Mouse (Mus musculus): ENCODE data around the gene Rmdn3. TPM values are rescaled to one million over a fixed set of nuclear protein-coding genes. Genes with fewer than 3 reads are reported as not detected.

Gene Rmdn3
- polyA plus RNA-seq, 1 experiment from 2014 or later, result 49.0 TPM

DNA sequence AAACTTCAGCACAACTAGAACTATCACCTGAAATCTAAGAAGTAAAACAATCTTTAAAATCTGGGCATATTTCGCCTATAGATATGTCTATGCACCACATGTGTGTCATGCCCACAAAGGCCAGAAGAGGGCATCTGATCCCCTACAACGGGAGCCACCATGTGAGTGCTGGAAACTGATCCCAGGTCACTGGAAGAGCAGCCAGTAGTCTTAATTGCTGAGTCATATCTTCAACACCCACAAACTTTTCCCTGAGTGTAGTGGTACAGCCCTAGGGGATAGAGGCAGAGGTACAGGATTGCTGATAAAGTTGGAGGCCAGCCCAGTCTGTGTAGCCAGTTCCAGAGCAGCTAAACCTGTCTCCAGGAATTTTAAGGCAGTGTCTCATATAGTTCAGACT lies 11.6 kb downstream of the Rmdn3 start:
- Histone ChIP-seq H3K36me3 (peaks cover 96% of the 10 kb centered on the region), H3K4me1 (no peaks in the 10 kb centered on the region), H3K4me3 (replicated peaks) (no peak overlapping the region), H3K27me3 (replicated peaks) (no peaks in the 10 kb centered on the region), H3K4me2 (no peak overlapping the region), H3K27ac (replicated peaks) (no peak overlapping the region), H3K9ac (replicated peaks) (no peak overlapping the region), H3K9me3 (replicated peaks) (no peaks in the 10 kb centered on the region)
- no peak for ATAC-seq (ENCODE audit: low FRiP score)
- 86% methylated on average over 2 of the region's 2 CpGs for WGBS

DNA sequence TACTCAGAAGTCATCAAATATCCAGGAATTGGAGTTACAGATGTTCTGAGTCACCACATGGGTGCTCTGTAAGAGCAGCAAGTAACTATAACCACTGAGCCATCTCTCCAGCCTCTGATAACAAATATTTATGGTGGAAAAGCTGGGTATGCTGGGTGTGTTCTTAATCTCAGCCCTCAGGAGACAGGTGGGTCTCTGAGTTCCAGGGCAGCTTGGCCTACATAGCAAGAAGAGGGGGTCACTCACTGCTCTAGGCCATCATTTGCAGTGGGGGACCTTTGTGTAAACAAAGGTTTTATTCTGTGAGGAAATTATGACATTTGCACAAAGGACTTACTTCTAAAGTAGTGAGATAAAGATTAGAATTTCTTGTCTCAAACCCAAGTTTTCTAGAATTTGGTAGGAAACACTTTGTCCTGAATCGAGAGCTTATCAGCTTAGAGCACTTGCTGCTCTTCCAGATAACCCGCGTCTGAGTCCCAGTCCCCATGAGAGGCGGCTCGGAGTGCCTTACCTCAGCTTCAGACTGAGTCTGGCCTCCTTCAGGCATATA lies 20.4 kb downstream of the Rmdn3 start:
- 87% methylated on average over 5 of the region's 5 CpGs for WGBS
- peaks cover 64% of the 10 kb centered on the region for H3K36me3 ChIP-seq

GRCm38 (mm10) chr2:119113121-119113925 lies 43.5 kb downstream of the Rmdn3 start:
- Histone ChIP-seq H3K27me3 (replicated peaks) (no peaks in the 10 kb centered on the region), H3K27ac (replicated peaks) (no peak overlapping the region), H3K4me2 (peak overlapping the region; percentile 99), H3K4me3 (replicated peaks) (peak overlapping the region; percentile 74), H3K36me3 (no peaks in the 10 kb centered on the region), H3K4me1 (peaks cover 11% of the 10 kb centered on the region), H3K9me3 (replicated peaks) (no peaks in the 10 kb centered on the region), H3K9ac (replicated peaks) (peak overlapping the region; percentile 63)
- WGBS, result 14% methylated on average over 20 of the region's 20 CpGs
- no peak for ATAC-seq (ENCODE audit: low FRiP score)

More for the DNA sequence above, 20.4 kb downstream of the Rmdn3 start:
- no peak for ATAC-seq (ENCODE audit: low FRiP score)
- Histone ChIP-seq H3K27ac (replicated peaks) (no peak overlapping the region), H3K27me3 (replicated peaks) (no peaks in the 10 kb centered on the region), H3K4me2 (no peak overlapping the region), H3K9ac (replicated peaks) (no peak overlapping the region), H3K9me3 (replicated peaks) (no peaks in the 10 kb centered on the region), H3K4me1 (no peaks in the 10 kb centered on the region), H3K4me3 (replicated peaks) (no peak overlapping the region)

GRCm38 (mm10) chr2:119112438-119113112 lies 44.3 kb downstream of the Rmdn3 start, which contains the start of gene Rad51:
Gene Rad51, plus strand, starts transcription at chr2:119112793.
- Histone ChIP-seq H3K4me2 (peak within 1 kb of the TSS; percentile 99), H3K27ac (replicated peaks) (peak within 1 kb of the TSS; percentile 93), H3K4me3 (replicated peaks) (peak within 1 kb of the TSS; percentile 74), H3K9me3 (replicated peaks) (no peaks in the 10 kb centered on the region), H3K4me1 (peaks cover 11% of the 10 kb centered on the region), H3K36me3 (no peaks in the 10 kb centered on the region), H3K27me3 (replicated peaks) (no peaks in the 10 kb centered on the region), H3K9ac (replicated peaks) (peak within 1 kb of the TSS; percentile 63)
- WGBS, result under 1% methylated on average over 51 of the region's 51 CpGs
- ATAC-seq (ENCODE audit: low FRiP score), result peak; percentile 94

DNA sequence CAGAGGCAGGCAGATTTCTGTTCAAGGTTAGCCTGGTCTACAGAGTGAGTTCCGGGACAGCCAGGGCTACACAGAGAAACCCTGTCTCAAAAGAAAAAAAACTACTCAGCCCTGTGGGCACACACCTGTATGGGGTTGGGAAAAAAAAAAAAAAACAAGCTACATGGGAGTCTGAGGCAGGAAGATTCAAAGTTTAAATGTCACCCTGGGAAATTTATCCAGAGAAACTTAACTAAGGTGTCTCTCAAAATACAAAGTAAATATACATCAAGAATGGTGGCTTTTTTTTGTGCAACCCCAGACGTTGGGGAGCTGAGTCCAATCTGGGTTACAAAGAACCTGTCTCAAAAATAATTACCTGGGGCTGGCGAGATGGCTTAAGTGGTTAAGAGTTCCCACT lies 45.8 kb downstream of the Rmdn3 start:
- H3K27ac ChIP-seq (replicated peaks), result no peak overlapping the region
- no peaks in the 10 kb centered on the region for H3K36me3 ChIP-seq
- no peak overlapping the region for H3K4me3 ChIP-seq (replicated peaks)
- no peak overlapping the region for H3K9ac ChIP-seq (replicated peaks)
- no peaks in the 10 kb centered on the region for H3K9me3 ChIP-seq (replicated peaks)
- 92% methylated on average over 3 of the region's 3 CpGs for WGBS
- H3K4me2 ChIP-seq, result no peak overlapping the region
- ATAC-seq (ENCODE audit: low FRiP score), result no peak
- peaks cover 11% of the 10 kb centered on the region for H3K4me1 ChIP-seq
- H3K27me3 ChIP-seq (replicated peaks), result no peaks in the 10 kb centered on the region

DNA sequence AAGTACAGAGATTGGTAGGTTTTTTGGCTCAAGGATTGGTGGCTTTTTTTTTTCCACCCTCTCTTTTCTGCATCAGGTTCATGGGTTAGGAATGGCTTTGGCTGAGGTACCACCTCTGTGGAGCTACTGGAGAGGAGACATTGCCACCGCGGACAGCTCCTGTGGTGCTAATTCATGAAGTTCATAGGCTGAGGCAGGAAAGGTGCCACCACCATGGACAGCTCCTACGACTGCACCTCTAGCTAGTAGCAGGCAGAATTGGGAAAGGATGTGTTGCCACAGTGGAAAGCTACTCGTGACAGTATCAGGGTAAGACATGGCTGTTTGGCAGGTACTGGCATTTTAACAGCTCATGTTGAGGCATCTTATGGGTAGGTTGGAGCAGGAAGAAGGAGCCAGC lies 48.3 kb downstream of the Rmdn3 start:
- Histone ChIP-seq H3K4me2 (no peak overlapping the region), H3K27ac (replicated peaks) (no peak overlapping the region)
- no peak for ATAC-seq (ENCODE audit: low FRiP score)

DNA sequence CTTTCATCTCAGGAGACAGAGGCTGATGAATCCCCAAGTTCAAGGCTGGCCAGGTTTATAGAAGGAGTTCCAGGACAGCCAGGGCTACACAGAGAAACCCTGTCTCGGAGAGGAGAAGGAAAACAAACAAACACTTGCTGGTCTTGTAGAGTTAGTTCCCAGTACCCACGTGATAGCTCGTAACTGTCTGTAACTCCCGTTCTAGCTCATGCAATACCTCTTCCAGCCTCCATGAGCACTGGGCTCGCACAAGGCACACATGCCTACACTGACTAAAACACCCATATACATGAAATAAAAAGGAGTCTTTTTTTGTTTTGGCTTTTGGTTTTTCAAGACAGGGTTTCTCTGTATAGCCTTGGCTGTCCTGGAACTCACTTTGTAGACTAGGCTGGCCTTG lies 50.3 kb downstream of the Rmdn3 start:
- no peak for ATAC-seq (ENCODE audit: low FRiP score)
- no peaks in the 10 kb centered on the region for H3K27me3 ChIP-seq (replicated peaks)
- H3K9ac ChIP-seq (replicated peaks), result no peak overlapping the region
- no peak overlapping the region for H3K27ac ChIP-seq (replicated peaks)
- no peaks in the 10 kb centered on the region for H3K9me3 ChIP-seq (replicated peaks)
- no peak overlapping the region for H3K4me3 ChIP-seq (replicated peaks)
- WGBS, result 88% methylated on average over 5 of the region's 5 CpGs
- H3K4me1 ChIP-seq, result peaks cover 2% of the 10 kb centered on the region
- H3K4me2 ChIP-seq, result no peak overlapping the region
- H3K36me3 ChIP-seq, result no peaks in the 10 kb centered on the region

More for the DNA sequence above, 48.3 kb downstream of the Rmdn3 start:
- H3K4me1 ChIP-seq, result peaks cover 11% of the 10 kb centered on the region
- H3K36me3 ChIP-seq, result no peaks in the 10 kb centered on the region
- H3K9me3 ChIP-seq (replicated peaks), result no peaks in the 10 kb centered on the region
- H3K27me3 ChIP-seq (replicated peaks), result no peaks in the 10 kb centered on the region
- WGBS, result 75% methylated on average over 4 of the region's 4 CpGs
- H3K9ac ChIP-seq (replicated peaks), result no peak overlapping the region
- H3K4me3 ChIP-seq (replicated peaks), result no peak overlapping the region

GRCm38 (mm10) chr2:119101552-119101951 lies 55.3 kb downstream of the Rmdn3 start:
- Histone ChIP-seq H3K9me3 (replicated peaks) (no peaks in the 10 kb centered on the region), H3K9ac (replicated peaks) (no peak overlapping the region), H3K4me2 (no peak overlapping the region), H3K27me3 (replicated peaks) (no peaks in the 10 kb centered on the region), H3K36me3 (no peaks in the 10 kb centered on the region), H3K27ac (replicated peaks) (no peak overlapping the region), H3K4me1 (no peaks in the 10 kb centered on the region), H3K4me3 (replicated peaks) (no peak overlapping the region)
- ATAC-seq (ENCODE audit: low FRiP score), result no peak

Other genes starting within 250 kb of the Rmdn3 start
- 6.1 and 9.3 TPM in 2 replicates for gene Chst14, start 230.5 kb downstream of the Rmdn3 start, polyA plus RNA-seq (2015; fragmentation: Nextera tagmentation; extraction: Ambion mirVana)
- gene Ccdc32, start 127.6 kb downstream of the Rmdn3 start, polyA plus RNA-seq (2015; fragmentation: Nextera tagmentation; extraction: Ambion mirVana), result 40.7 and 41.2 TPM in 2 replicates
- 3.7 and 4.5 TPM in 2 replicates for gene Rpusd2, start 122.2 kb downstream of the Rmdn3 start, polyA plus RNA-seq (2015; fragmentation: Nextera tagmentation; extraction: Ambion mirVana)
- 5.2 and 20.1 TPM in 2 replicates for gene Knl1, start 109.9 kb downstream of the Rmdn3 start, polyA plus RNA-seq (2015; fragmentation: Nextera tagmentation; extraction: Ambion mirVana)
- gene Rad51, start 44.2 kb downstream of the Rmdn3 start, polyA plus RNA-seq (2015; fragmentation: Nextera tagmentation; extraction: Ambion mirVana), result 7.3 and 17.3 TPM in 2 replicates
- 4.6 TPM in 2 replicates for gene Gchfr, start 10.7 kb upstream of the Rmdn3 start, polyA plus RNA-seq (2015; fragmentation: Nextera tagmentation; extraction: Ambion mirVana)
- gene Gm14137, start 17.5 kb upstream of the Rmdn3 start, polyA plus RNA-seq (2015; fragmentation: Nextera tagmentation; extraction: Ambion mirVana), result 0.69 and 0.78 TPM in 2 replicates
- gene Zfyve19, start 51.6 kb upstream of the Rmdn3 start, polyA plus RNA-seq (2015; fragmentation: Nextera tagmentation; extraction: Ambion mirVana), result 64.2 and 68.0 TPM in 2 replicates
- 23.9 and 26.1 TPM in 2 replicates for gene Dnajc17, start 51.8 kb upstream of the Rmdn3 start, polyA plus RNA-seq (2015; fragmentation: Nextera tagmentation; extraction: Ambion mirVana)
- 0.40 TPM in 1 of 2 replicates, not detected in the other for gene Ppp1r14d, start 72.9 kb upstream of the Rmdn3 start, polyA plus RNA-seq (2015; fragmentation: Nextera tagmentation; extraction: Ambion mirVana)
- 0.49 and 11.0 TPM in 2 replicates for gene Spint1, start 80.3 kb upstream of the Rmdn3 start, polyA plus RNA-seq (2015; fragmentation: Nextera tagmentation; extraction: Ambion mirVana)
- gene Rhov, start 114.2 kb upstream of the Rmdn3 start, polyA plus RNA-seq (2015; fragmentation: Nextera tagmentation; extraction: Ambion mirVana), result 39.5 and 46.6 TPM in 2 replicates
- gene Vps18, start 131.7 kb upstream of the Rmdn3 start, polyA plus RNA-seq (2015; fragmentation: Nextera tagmentation; extraction: Ambion mirVana), result 23.7 and 23.8 TPM in 2 replicates
- gene Dll4, start 168.8 kb upstream of the Rmdn3 start, polyA plus RNA-seq (2015; fragmentation: Nextera tagmentation; extraction: Ambion mirVana), result 3.9 and 10.4 TPM in 2 replicates
- gene Chac1, start 194.2 kb upstream of the Rmdn3 start, polyA plus RNA-seq (2015; fragmentation: Nextera tagmentation; extraction: Ambion mirVana), result 11.3 and 12.1 TPM in 2 replicates